Mouse (Mus musculus): ENCODE data around the gene Ubl3. TPM values are rescaled to one million over a fixed set of nuclear protein-coding genes. Genes with fewer than 3 reads are reported as not detected.
A peak's percentile ranks its signal among the peaks of the same experiment; 100 is the strongest.

The Ubl3 gene
- total RNA-seq, 2 experiments from 2014 or later: 198 to 222 TPM

DNA sequence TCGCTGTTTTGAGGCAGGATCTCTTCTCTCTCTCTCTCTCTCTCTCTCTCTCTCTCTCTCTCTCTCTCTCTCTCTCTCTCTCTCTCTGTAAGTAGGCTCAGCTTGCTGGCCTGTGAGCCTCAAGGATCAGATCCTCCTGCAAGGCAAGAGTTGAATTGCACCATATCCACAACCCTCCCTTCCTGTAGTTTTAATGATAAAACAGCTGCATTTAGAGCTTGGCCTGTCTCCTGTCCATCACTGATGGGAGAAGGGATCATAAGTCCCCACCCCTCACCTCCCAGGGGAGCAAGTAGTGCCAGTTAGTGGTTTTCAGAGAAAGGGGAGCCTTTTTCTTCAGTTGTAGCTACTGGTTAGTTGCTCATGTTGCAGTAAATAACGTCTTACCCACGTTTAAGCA lies 11.5 kb upstream of the Ubl3 start:
- DNase-seq (ENCODE audit: low spot score in 2 of 2): no peak

DNA sequence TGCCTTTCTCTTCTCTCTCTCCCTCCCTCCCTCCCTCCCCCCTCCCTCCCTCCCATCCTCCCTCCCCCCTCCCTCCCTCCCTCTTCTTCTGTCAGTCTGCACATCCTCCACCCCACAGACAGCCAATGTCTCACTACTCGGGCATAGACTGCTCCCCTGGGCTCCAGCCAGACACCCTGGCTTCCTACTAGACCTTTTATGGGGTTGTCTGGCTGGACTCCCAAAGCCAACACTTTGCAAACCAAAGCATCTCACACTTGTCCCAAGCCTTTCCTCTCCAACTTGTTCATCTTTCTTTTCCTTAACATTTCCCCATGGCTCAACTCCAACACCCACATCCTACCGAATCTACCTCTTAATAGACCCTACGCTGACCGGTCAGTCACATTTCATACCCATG lies 10.7 kb upstream of the Ubl3 start:
- DNase-seq (ENCODE audit: low spot score in 2 of 2): no peak

DNA sequence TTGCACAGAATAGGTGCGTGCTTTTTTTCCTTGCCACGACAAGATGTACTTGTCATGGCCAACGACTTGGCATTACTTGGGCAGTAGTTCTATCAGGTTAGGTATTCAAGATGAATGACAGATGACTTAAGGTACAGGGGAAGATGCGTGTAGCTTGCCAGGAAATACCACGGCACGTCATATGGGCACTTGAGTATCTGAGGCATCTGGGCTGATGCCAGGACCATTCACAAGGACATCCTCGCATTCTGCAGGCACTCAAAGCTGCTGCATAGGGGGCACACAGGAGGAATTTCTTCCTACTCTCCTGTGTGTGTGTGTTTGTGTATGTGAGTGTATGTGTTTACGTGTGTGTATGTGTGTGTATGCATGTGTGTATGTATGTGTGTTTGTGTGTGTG lies 9.6 kb upstream of the Ubl3 start:
- no peak for DNase-seq (ENCODE audit: low spot score in 2 of 2)

GRCm38 (mm10) chr5:148559261-148559958 lies 6.8 kb upstream of the Ubl3 start:
- no peak for DNase-seq (ENCODE audit: low spot score in 2 of 2)

DNA sequence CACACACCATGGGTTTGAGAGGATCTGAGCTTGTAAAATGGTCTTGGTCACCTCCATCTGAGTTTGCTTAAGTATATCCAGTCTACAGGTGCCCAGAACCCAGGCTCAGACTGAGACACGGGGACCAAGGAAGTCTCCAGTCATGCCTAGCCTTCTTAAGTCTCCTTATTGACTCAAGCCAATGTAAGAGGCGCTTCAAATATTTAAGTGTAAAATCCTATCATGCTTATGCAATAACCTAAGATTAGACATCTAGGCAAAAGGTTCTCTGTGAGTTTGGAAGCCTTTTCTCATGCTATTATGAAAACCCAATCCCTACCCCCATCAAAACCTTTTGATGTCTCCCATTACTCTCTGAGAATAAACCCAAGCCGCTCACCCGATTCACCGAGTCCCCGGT lies 5.9 kb upstream of the Ubl3 start:
- DNase-seq (ENCODE audit: low spot score in 2 of 2): no peak

DNA sequence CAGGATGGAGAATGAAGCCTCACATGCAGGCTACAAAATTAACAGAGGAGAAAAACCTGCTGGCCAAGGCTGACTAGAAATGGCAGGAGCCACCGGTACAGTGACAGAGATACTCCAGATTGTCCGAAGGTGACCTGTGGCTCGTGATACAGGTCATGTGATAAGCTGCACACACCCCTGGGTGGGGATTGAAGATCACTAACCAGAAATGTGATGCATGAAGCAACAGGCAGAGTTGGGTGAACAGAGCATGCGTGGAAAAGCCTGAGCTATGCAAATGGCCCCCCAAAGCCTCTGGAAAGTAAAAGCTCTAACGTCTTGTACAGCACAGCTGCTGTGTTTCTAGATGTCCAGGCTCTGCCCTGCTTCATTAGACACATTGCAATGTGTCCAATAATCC lies 3.9 kb upstream of the Ubl3 start:
- DNase-seq (ENCODE audit: low spot score in 2 of 2): no peak

DNA sequence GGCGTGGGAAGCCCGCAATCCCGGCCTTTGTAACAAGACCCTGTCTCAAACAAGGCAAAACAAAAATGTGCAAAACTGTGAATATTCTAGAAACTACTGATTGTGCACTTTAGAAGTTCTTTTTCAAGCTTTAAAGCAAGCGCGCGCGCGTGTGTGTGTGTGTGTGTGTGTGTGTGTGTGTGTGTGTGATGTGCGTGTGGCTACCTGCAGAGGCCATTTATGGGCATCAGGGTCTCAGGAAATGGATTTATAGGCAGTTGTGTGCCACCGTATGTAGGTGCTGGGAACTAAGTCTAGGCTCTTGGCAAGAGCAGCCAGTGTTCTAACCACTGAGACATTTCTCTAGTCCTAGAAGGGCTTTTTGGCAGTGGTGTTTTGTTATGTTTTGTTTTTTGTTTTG lies 2.6 kb upstream of the Ubl3 start:
- DNase-seq (ENCODE audit: low spot score in 2 of 2): no peak

GRCm38 (mm10) chr5:148554701-148555100 lies 2.1 kb upstream of the Ubl3 start:
- DNase-seq (ENCODE audit: low spot score in 2 of 2): no peak

DNA sequence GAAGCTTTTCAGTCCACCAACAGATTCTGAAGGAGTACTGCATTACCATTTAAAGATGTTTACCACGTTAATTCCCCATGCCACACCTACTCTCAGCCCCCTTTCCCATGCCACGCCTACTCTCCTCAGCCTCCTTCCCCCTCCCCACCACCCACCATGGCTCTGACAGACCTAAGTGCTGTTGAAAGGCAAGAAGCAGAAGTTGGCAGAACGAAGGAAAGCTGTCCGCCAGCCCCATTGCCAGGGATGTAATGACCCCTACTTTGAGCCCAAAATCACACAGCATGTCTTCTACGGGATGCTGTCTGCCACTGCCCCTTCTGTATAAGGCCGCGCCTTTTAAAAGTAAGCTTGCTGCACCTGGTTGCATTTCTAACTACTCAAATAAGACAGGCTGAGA lies 1.7 kb upstream of the Ubl3 start:
- no peak for DNase-seq (ENCODE audit: low spot score in 2 of 2)

GRCm38 (mm10) chr5:148553723-148554122 lies 1.1 kb upstream of the Ubl3 start:
- DNase-seq (ENCODE audit: low spot score in 2 of 2): no peak

DNA sequence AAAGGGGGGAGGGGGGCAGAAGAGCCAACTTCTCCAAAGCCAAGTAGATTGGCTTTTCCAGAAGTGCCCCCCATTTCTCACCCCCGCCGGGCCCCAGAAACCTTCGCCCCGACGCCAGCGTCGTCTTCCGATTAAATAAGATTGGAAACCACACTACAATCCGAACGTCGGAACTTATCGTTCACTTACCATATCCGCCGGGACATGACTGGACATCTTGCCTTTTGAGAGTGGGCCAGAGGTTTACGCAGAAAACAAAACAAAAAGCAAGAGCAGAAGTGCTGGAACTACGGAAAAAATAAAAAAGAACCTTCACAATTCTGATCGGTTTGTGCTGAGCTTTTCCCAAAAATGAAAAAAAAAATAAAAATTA lies 839 bp downstream of the Ubl3 start:
- peak in 1 of 2 experiments; percentile 31 for DNase-seq (ENCODE audit: low spot score in 2 of 2)

DNA sequence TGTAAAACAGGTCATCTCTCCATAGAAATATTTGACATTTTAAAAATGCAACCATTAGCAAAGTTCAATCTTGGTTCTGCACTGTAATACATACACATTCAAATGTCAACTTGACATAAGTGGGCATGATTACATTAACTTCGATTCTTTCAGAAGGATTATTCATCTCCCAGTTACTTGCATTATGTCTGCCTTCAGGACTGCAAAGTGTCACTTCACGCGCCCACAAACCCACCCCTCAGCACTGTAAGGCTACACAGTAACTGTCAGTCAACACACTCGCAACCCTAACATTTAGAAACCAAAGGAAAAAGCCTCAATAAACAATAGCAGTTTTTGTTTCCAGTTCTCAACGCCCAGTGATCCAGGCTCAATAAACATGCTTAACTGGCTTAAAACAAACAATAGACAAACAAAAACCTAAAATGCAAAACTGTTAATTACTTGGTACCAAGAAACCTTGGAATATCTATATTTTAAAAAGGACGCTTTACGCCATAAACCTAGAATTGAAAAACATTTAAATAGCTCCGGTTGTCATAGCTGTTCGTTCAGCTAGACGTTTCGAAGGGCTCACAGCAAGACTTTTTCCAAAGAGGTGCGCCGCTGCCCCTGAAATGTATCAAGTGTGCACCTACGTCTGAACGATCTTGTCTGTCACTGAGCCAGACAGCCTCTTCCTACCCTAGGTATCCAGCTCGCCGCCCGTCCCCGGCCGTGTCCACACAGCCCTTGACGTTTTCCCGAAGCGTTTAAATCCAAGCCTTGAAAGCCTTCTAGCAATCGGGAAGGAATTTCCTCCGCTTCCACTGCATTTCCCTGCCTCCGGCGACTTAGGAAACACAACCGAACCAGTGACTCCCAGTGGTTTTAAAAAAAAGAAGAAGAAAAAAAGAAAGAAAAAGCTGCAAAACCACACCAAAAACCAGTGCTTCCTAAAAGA lies 1.5 kb downstream of the Ubl3 start:
- DNase-seq (ENCODE audit: low spot score in 2 of 2): peak in 1 of 2 experiments; percentile 52

DNA sequence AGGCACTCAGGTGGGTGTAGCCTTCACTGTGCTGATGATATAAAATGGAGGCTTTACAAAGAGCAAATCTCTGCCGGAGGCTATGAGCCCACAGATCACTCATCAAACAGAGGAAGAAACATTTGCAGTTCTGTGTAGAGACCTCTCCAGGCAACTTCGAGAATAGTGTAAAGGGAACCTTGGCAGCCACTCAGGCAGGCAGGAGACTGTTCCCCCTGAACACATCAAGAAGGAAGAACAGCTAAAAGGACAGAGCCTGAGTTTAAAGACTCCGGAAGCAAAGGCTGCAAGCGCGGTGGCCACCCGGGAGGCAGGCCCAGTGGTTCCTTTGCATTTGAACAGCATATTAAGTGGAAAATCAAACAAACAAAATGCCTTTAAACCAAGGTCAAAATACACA lies 2.2 kb downstream of the Ubl3 start:
- DNase-seq (ENCODE audit: low spot score in 2 of 2): peak in 1 of 2 experiments; percentile 36

DNA sequence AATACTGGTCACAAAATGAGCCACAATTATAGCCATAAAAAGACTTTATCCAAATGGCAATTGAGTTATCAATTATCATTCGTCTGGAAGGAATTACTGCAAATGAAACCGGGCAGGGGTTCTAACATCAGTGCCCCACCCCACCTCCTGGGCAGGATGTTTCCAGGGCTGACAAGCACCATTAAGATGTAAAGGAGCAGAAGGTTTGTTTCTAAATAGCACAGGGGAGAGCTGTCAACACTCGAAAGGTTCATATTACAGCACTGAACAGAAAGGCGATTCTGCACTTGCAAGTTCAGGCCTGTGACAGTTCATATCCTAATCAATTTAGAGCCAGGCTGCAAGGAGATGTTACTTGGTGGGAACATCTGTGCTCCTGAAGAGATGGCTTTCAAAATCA lies 3.3 kb downstream of the Ubl3 start:
- DNase-seq (ENCODE audit: low spot score in 2 of 2): no peak

DNA sequence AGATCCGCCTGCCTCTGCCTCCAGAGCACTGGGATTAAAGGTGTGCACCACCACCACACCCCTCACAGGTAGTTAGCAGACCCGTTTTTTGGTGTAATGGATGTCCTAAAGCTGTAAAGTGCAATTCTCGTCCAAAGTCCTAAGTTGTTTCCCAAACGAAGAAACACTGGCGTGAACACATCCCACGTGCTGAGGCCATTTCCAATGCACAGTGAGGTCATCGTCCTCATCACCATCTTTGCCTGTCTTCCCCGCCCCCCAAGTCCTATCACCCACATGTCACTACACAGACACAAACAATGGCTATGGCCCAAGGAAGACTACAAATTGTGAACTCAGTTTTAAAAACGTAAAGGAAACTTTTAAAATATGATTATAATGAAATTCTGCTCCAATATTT lies 4.0 kb downstream of the Ubl3 start:
- no peak for DNase-seq (ENCODE audit: low spot score in 2 of 2)

DNA sequence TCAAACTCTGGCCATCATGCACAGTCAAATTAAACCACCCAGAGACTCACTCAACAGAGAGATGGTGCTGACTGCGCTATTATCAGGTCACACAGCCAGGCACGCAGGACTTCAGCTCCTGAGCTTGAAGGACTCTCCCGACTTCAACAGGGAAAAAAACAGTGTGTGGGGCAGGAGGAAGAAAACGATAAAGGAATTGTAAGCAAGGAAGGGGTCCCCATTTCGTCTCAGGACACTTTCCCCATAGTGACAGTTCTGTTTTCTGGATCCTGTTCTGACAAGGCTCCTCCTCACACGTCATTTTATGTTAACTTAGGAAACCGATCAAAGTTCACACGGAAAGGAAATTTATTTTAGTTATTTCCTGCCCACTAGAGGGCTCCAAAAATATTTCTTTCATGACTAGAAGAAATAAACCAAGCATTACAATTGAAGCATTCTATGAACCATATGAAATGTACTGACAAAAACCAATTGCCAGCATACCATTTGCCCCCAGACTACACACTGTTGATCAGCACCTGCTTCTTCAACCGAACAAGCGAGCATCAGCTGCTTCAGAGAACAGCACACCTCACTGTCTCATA lies 4.6 kb downstream of the Ubl3 start:
- DNase-seq (ENCODE audit: low spot score in 2 of 2): peak in 1 of 2 experiments; percentile 49

DNA sequence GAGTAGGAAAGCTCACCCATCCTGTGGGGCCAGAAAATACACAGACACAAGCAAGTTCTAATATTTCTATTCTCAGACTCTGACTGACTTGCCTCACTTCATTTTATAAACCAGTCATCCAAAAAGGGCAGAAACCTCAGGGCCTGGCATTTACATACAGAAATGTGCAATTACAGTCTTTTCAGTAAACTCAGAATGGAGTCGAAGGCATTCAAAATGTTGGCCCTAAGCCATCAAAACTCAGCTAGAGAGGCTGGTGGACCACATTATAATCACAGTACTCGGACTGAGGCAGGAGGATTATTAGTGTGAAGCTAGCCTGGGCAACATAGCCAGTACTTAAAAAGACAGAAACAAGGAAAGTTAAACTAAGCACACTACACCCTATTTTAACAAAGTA lies 5.6 kb downstream of the Ubl3 start:
- DNase-seq (ENCODE audit: low spot score in 2 of 2): no peak

DNA sequence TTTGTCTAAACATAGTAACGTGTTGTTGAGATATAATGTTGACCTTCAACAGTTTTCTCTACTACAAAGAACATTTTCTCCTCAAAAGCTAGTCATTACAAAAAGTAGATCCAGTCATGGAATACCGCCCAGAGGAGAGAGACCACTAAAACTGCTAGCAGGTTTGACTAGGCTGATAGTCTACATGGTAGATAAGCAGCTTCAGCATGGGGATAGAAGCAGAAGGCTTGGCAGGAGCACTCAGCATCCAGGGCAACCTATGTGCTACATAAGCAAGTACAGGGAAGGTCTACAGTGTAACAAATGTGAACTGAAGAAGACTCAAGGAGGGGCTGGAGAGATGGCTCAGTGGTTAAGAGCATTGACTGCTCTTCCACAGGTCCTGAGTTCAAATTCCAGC lies 7.9 kb downstream of the Ubl3 start:
- DNase-seq (ENCODE audit: low spot score in 2 of 2): no peak

- no peak for DNase-seq (ENCODE audit: low spot score in 2 of 2)
Observed at GRCm38 (mm10) chr5:148542196-148542595, 10.4 kb downstream of the Ubl3 start.

- DNase-seq (ENCODE audit: low spot score in 2 of 2): no peak
Observed at GRCm38 (mm10) chr5:148535669-148536430, 16.7 kb downstream of the Ubl3 start.

GRCm38 (mm10) chr5:148534644-148535043 lies 17.9 kb downstream of the Ubl3 start:
- no peak for DNase-seq (ENCODE audit: low spot score in 2 of 2)

Measured in layer of hippocampus, postnatal 14 days (tissue).